Mouse (Mus musculus) heart, adult 11 months (tissue): ENCODE results near the gene Nudcd3.
"Not testable (repeated sequence)": the region's sequence is repeated elsewhere in the genome, so short reads cannot be mapped to it uniquely, and the experiment has no call there.

Experiments used
- DNase-seq: peaks from one replicate; pipeline ENCODE4 v3.0.0; 2022

Gene Nudcd3

GRCm38 (mm10) chr11:6120596-6120995 is 79.6 kb downstream of the Nudcd3 start:
- no peak for DNase-seq

GRCm38 (mm10) chr11:6120001-6120400 is 80.2 kb downstream of the Nudcd3 start:
- DNase-seq, result no peak

- no peak for DNase-seq
These were observed 80.9 kb downstream of the Nudcd3 start for GRCm38 (mm10) chr11:6119312-6119711.

- DNase-seq, result no peak
These were observed 82.3 kb downstream of the Nudcd3 start for GRCm38 (mm10) chr11:6117956-6118355.

- no peak for DNase-seq
These were observed 88.3 kb downstream of the Nudcd3 start for GRCm38 (mm10) chr11:6111734-6112484.

GRCm38 (mm10) chr11:6109990-6110389 is 90.2 kb downstream of the Nudcd3 start:
- DNase-seq, result no peak

- DNase-seq, result no peak
These were observed 91.9 kb downstream of the Nudcd3 start for GRCm38 (mm10) chr11:6108296-6108695.

GRCm38 (mm10) chr11:6107722-6108121 is 92.5 kb downstream of the Nudcd3 start:
- no peak for DNase-seq

GRCm38 (mm10) chr11:6104734-6105133 is 95.5 kb downstream of the Nudcd3 start:
- no peak for DNase-seq

GRCm38 (mm10) chr11:6096637-6097036 is 103.6 kb downstream of the Nudcd3 start:
- not testable (repeated sequence) for DNase-seq

- DNase-seq, result no peak
These were observed 113.2 kb downstream of the Nudcd3 start for GRCm38 (mm10) chr11:6086991-6087390.

GRCm38 (mm10) chr11:6078737-6079136 is 121.5 kb downstream of the Nudcd3 start:
- DNase-seq, result no peak

GRCm38 (mm10) chr11:6075618-6076066 is 124.6 kb downstream of the Nudcd3 start:
- DNase-seq, result no peak

GRCm38 (mm10) chr11:6068181-6068957 is 131.8 kb downstream of the Nudcd3 start:
- DNase-seq, result no peak

- no peak for DNase-seq
These were observed 133.1 kb downstream of the Nudcd3 start for GRCm38 (mm10) chr11:6067160-6067559.

GRCm38 (mm10) chr11:6066176-6066575 is 134.0 kb downstream of the Nudcd3 start, which contains the start of gene Camk2b:
Gene Camk2b (minus strand): TSS chr11:6066362.
- no peak for DNase-seq

GRCm38 (mm10) chr11:6065551-6066121 is 134.6 kb downstream of the Nudcd3 start:
- no peak for DNase-seq

GRCm38 (mm10) chr11:6065046-6065521 is 135.1 kb downstream of the Nudcd3 start:
- peak; percentile 73 for DNase-seq

GRCm38 (mm10) chr11:6064215-6065045 is 135.8 kb downstream of the Nudcd3 start:
- no peak for DNase-seq

- no peak for DNase-seq
These were observed 136.6 kb downstream of the Nudcd3 start for GRCm38 (mm10) chr11:6063501-6064214.

- no peak for DNase-seq
These were observed 137.2 kb downstream of the Nudcd3 start for GRCm38 (mm10) chr11:6063065-6063464.

- DNase-seq, result no peak
These were observed 137.9 kb downstream of the Nudcd3 start for GRCm38 (mm10) chr11:6062329-6062728.
